Mouse (Mus musculus): ENCODE measurements at regions not wholly inside any gene's neighbourhood (a gene's known extent, or its start where the extent isn't known, plus 50 kb on each side); places are given as distances from the start of the nearest gene placed in this dataset.

DNA sequence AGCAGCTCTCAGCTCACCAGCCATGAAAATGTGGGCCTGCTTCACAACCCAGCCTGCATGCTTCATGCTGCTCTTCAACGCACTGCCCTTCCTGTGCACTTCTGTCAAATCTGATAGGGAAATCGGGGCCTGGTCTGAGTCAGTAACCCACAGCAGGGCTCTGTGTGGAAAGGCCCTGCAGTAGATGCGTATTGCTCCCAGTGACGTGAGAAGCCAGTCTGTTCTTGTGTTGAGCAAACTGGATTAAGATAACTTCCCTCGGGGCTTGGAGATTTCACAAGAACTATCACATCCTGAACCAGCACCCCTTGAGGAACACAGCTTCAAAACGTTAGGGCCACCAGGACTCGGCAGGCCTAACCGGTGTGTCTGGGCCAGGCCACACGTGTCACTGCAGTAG lies 106.5 kb upstream of the Klf14 start:
- no peak for DNase-seq

DNA sequence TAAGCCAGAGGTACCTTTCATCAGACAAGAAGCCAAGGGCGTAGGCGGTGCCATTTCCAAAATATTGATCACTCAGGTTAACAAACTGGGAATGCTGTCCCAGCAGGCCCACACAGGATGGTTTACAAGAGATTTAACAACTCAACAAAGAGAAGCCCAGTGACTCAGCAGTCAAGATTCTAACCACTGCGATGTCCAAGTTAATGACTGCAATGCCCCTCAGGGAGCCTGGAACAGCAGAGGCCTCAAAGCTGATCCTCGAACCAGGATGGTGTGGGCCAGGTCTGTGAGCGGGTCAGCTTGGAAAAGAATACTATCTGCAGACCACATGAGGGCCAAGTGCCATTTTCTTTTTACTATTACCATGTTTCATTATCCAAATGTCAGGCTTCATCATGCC lies 108.0 kb upstream of the Klf14 start:
- DNase-seq = no peak

DNA sequence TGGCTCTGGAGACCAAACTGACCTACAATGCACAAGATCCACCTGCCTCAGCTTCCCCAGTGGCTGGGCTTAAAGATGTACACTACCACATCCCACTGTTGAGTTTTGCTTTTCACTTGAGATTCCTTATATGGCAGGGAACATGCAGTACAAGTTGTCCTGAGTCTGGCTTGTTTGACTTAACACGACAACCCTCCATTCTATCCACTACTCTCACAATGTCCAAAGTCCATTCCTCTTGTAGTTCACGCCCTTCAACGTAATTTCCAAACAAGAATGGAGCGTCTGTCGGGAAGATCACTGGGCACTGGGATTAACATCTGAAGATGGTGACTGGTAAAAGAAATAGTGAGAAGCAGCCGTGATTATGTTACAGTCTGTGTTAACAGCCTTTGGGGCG lies 108.6 kb upstream of the Klf14 start:
- no peak for DNase-seq

DNA sequence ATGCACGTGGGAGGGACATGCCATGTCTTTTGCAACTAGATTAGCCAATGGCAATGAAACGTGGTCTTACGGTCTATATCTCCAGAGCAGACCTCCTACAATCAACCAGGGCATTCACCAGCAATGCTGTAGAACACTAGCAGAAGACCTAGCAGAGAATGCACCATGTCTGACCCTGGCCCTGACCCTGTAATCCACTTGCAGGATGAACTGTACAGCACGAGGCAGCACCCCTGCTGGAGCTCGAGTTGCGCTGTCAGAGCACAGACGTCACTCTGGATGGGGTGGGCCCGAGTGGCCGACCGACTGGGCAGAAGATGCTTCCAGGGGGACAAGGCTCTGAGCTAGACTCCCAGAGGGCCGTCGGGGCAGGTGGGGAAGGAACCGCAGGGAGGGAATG lies 110.4 kb upstream of the Klf14 start:
- no peak for DNase-seq

DNA sequence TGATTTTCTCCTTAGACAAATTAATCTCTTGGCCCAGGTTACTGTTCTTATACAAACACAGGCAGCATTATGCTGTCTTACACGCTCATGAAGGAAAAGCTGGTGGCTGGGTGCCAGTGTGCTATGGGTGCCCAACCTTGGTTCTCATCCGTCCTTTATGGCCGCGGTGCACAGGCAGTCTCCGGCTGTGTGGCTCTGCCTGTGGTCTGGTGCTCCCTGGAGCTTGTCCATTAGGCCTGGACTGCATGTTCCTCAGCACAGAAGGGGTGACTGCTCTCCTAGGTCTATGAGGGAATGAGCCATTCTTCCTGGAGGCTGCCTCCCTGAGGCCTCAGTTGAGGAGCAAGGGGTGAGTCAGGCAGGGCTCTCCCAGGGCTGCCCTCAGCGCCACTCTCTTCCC lies 111.7 kb upstream of the Klf14 start:
- no peak for DNase-seq

DNA sequence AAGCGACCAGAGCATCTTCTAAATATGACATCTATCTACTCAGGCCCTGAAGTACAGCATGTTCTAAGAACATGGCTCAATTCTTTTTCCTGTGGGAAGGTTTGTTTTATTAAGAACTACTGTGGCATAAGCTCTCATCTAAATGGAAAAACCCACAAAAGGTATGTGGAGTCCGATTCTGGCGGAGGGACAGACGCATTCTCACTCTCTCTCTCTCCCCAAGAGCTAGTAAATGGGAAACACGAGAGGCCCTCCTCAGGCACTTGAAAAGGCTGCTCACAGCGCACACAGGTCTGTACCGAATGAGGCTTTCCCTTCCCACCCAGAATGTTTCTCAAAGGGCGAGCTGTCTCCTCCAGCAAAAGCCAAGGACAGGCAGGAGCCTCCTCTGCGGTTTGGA lies 112.1 kb upstream of the Klf14 start:
- DNase-seq = no peak

DNA sequence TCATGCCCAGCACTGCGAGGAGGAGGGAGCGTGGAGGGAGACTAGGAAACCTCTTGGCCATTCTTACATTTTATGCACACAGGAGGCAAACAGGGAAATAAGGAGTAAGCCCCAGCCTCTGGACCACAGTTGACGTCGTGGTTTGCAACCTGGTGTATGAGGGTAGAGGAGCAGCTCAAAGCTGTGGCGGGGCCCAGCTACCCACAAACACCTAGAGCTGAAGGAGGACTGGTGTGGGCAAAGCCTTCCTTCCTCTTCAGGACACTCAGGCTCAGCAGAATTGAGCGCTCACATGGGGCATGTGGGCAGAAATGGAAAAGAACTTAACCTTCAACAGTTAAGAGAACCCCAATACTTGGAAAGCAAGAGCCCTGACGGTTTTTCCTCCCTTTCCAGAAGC lies 113.2 kb upstream of the Klf14 start:
- no peak for DNase-seq

DNA sequence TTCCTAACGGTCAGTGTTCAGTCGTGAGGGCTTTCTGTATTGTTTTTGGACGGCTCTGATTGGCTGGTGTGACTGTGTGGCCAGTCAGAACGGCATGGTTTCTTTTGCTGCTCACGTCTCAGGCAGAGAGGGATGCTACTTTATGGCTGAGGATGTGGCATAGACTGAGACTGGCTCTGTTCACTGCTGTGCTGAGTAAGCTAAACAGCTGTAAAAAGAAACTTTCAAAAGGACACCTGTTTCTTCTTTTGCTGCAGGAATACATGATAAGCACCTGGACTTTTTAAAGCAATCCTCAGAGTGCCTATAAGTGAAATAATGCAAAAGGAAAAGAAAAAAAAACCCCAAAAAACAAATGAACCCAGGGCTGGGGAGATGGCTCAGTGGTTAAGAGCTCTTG lies 113.7 kb upstream of the Klf14 start:
- no peak for DNase-seq

DNA sequence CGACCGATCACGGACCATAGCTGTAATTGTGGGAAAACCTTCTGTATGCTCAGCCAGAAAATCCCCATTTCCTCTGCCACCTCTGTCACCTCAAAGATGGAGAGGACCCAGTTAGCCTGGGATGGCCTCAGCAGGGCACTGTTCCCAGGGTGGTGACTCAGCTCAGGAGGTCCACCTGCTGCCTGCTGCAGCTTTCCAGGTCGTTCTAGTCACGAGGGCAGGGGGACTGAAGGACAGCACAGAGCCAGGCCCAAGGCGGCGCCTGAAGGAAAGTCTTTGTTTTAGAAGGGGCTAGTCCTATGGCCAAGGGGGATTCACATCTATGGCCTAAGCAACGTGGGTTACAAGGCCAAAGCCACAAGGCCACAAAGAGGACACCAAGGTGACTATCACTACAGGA lies 114.5 kb upstream of the Klf14 start:
- no peak for DNase-seq

DNA sequence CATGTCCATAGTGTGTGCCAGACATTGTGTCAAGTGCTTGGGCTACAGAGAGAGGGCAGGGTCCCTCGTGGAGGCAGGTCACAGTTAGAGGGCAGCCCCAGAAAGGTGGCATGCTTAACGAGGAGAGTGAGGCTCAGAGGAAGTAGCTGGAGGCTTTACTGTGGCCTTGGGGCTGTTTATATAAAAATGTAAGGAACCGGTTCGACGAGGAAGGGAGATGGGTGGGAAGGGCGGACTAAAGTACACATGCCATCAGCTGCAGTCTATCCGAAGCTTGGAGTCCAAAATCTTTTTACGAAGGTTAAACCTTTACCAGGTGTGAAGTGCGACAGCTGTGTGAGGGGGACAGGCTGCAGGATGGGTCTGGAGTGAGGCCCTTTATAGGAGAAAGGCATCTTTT lies 115.5 kb upstream of the Klf14 start:
- no peak for DNase-seq

DNA sequence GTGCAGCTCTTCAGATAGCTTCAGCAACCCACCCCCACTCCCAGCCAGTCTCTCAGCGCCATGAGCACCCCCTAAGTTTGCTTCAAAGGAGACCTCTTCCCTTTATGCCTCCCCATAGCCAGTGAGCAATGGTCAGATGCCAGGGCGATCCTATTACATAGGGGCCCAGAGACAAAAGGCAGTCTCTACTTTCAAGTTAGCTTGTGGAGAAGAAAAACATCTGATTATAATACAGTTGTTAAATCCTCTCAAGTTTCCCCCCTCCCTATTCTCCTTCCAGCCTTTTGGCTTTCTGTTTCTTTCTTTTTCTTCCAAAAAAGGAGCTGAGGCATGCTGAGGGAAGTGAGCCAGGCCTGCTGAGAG lies 116.3 kb upstream of the Klf14 start:
- DNase-seq = no peak

DNA sequence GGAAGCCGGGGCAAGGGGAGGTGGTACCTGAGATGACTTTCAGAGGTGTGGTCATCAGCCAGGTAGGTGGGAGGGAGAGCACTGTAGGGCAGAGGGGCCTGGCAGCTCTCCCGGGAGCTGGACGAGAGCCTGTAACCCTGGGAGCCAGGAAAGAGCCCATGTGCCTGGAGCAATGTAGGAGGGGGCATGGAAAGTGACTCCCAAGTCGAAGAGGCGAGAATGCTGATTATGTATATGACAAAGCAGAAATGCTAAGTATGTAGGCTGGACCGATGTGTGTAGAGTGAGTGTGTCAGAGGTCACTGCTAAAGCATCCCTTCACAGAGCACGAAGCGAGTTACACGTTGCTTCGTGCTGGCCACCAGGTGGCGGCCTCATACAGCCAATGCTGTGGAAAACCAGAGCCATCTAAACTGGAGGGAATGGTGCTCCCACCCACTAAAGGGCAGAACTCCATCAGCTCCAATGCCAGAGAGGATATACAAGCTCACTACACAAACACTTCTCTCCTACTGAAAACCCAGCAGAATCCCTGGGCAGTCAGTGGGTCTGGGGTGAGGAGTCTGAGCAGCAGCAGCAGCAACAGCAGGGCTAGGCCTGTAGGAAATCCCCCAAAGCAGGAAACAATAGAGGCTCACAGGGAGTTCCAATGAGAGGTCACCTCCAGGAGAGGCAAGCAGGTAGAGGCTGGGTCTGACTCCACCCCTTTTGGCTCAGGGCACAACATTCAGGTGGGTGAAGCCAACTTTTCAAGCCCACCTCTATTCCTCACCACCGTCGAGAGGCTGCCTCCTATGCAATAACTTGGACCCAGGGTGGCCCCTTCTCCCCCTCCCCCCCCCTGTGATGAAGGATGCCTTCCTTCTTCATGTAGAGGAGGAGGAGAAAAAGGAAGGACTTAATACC lies 116.9 kb upstream of the Klf14 start:
- peak; percentile 83 for DNase-seq

DNA sequence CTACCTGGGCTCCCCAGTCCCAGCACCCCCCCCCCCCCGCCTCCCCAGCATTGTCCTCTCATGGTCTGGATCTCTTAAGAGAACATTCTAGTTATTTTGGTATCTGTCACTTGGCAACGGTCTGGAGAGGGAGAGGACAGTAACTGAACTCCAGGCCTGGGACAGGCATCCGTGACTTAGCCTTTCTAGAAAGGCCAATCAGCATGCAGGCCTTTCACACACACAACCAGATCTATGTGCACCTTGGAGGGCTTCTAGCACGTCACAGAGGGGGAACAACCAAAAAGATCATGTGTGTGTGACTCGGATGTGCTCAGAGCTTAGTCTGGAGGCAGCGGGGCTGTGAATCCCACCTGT lies 117.6 kb upstream of the Klf14 start:
- DNase-seq = no peak

DNA sequence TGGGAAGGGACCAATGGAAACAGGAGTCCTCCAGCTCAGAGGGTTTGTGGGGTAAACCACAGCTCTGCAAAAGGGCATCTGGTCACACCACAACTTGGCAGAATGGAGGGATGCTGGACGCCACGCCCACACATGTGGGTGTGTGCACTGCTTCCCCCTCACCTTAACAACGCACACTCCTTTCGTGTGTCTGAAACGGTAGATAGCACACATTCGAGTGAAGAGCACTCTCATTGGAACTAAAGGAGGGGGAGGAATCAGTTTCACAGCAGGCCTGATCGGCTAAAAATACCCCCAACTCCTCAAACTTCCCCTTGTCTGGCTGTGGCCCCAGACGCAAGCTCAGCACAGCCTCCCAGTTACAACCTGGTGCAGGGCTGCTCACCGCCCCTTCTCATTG lies 118.3 kb upstream of the Klf14 start:
- DNase-seq = no peak

DNA sequence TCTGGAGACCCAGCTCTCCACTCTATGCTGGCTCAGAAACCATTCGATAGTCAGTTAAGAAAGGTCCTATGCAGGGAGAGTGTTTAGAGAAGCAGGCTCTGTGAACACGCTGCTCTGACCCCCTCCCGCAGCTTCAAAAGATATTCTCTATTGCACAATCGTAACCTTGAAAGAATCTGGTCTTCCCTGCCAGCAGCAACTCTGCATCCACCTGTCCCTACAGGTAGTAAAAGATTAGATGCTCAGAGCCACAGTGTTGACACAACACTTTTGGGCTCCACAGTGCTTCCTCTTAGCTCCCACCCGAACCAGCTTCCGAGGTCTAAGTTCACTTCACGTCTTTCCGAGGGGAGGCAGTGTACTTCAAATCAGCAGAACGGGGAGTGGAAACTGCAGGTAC lies 118.9 kb upstream of the Klf14 start:
- DNase-seq = no peak

DNA sequence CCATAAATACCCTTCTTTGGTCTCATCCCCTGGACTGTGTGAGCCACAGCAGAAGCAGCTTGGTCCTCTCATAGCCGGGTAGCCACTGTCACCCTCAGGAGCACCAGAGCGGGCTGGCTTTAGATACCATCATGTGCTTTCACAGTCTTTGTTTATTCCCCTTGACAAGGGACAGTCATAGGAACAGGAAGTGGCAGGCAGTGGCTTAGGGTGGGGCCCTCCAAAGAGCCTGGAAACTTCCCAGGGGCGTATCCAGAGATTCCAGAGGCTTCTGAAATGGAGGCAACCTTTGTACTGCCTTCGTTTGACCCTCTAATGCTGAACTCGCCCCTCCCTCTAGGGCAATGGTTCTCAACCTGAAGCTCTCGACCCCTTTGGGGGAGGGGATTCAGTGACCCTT lies 119.5 kb upstream of the Klf14 start:
- peak; percentile 92 for DNase-seq

DNA sequence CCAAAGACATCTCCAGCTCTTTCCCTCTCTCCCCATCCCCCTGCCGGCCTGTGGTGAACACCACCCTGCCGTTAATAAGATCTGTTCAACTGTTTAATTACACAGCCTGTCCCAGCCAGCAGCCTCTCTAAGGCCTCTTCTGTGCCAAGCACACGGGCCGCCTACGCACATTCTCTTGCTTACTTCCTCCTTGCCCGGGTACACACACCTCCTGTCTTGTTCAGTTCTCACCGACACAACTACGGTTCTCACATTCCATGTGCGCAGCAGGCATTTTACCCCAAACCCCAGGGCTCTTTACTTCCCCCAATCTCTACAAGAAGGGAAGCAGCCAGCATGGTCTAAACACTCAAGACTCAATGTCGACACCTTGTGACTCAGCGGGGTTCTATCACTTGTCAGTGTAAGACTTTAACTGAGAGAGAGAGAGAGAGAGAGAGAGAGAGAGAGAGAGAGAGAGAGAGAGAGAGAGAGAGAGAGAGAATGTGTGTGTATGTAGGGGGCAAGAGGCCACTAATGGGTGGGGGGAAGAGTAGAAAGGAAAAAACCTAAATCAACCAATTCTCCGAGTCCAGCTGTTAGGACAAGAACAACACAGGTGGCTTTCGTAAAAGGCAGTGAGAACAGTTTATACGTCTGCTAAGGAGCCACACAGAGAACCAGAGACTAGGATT lies 120.8 kb upstream of the Klf14 start:
- peak; percentile 87 for DNase-seq

DNA sequence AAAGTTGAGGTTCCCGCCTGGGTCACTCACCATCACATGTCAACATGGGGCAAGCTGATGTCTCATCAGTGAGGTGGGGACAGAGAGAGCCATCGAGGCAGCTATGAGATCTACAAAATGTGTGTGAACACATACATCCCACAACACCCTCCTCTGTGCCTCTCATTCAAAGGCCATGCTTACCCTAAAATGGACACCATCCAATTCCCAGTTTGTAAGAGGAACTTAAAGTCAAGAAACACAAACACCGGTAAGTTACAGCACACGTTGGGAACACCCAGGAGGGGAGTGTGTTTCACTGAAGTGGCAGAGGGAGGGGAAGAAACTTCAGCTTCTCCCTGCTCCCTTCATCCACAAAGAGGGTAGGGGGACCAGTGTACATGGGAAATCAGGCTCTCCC lies 121.4 kb upstream of the Klf14 start:
- no peak for DNase-seq

DNA sequence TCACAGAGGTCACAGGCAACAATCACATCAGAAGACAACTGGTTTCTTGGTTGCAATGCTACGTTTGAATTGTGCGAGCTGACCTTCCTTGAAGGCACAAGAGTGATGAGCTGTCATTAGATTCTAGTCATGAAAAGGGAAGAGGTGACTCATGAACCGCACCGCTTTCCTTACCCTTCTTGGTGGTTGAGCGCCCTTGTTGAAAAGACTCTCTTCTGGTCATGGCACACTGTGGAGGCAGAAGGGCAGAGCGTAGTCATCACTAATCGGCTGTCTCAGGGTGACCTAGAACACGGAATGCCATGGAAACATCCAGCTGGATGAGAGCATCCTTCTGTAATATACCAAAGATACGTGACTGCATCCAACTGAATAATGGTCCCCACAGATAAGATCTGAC lies 121.8 kb upstream of the Klf14 start:
- no peak for DNase-seq

DNA sequence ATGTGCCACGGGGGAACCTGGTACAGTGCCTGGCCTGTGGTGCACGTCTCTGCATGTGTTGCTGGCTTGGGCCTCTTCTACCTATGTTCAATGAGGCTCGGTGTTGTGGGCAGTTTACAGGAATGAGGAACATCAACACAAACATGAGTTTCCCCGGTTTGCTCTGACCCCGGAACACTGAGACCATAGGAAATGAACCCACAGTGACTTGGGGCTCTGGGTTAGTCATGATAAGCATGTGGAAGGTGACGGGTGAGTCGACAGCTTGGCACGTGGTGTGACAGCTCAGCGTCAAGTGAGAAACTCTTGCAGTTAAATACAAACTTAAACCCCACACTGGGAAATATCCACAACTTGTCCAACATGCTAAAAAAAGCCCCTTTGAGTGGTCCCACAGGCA lies 122.4 kb upstream of the Klf14 start:
- DNase-seq = no peak

DNA sequence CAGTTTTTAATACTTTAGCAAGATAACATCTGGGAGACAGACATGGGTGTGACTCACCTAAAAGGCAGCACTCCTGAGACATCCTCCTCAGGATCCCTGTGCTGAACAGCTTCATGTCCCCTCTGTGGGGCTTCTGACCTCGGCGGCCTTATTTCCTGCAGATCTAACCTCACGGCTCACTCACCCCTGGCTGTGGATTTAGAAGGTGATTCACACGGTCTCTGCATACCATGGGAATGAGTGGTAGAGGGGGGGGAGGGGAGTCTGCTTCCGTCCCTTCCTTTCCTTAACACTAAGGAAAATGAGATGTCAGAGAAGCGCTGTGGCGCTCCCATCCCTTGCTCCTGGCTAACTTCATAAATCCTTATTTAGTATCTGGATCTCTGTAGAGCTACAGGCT lies 123.1 kb upstream of the Klf14 start:
- DNase-seq = no peak

DNA sequence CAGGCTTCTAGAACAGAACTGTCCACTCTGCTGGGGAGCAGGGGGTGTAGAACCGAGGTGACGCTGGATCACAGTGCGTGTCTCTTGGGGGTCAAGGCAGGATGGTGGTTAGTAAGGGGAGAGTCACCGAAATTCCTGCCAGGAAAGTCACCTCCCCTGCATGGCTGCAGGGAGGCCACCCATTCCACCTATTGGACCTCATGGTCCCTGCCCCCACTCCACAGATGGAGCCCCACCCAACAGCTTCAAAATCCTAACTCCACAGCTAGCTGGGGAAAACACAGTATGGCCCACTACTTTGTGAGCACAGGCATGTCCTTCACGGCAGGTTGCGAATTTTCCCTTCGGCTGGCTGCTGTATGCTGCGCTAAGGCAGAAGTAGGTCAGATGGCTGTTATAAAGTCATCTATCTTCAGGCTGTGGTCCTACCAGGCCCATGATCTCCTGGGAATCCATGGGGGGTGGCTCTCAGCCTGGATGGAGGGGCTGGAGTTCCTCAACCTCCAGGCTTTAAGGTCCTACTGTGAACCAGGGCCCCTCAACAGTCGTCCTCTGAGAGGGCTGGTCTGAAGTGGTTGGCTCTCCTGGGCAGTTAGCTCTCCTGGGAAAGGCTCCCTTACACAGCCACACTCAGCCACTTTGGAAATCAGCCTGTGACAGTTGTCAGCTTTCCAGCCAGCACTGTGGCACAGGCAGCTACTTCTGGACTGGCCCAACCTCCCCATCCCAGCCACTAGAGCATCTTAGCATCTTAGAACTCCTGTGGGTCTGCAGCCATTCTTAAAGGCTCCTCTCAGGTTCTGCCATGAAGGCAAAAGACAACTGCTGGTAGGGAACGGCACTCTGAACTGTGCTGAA lies 124.0 kb upstream of the Klf14 start:
- DNase-seq = no peak

DNA sequence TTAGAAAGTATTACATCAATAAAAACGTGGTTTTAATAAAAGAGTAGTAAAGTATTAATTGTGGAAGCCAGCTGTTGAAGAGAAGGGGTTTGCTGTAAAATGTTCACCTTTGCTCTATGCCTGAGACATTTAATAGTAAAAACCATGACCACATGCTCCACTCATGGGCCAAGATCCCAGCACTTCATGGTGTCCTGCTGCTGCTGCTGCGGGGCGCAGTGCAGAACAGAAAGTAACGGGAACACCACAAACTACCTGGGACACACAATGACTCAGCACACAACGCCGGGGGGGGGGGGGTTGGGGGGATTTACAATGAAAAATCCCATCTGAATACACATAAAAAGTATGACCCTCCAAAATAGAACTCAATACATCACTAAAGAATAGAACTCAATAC lies 124.8 kb upstream of the Klf14 start:
- DNase-seq = no peak

Data from lung, postnatal 36 days (tissue).